Mouse (Mus musculus): ENCODE measurements at regions not wholly inside any gene's neighbourhood (a gene's known extent, or its start where the extent isn't known, plus 50 kb on each side); places are given as distances from the start of the nearest gene placed in this dataset.

DNA sequence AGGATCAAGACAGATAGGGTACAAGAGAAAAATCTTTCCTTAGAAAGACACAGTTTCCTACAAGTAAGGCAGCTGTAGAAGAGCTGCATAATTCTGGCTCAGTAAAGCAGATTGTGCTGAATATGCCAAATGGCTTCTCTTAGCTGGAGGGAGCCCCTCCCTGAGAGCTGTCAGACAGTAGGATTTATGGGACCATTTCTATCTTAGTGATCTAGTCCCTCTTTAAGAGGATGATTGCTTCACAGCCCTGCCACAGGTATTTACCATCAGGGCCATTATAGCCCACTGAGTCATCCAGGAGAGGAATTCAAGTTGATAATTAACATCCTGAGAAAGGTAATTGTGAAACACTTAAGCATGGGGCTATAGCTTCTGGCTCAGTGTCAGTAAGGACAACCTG lies 101.5 kb upstream of the Cypt1 start:
- Histone ChIP-seq H3K4me3 (no peak overlapping the region), H3K9ac (no peak overlapping the region), H3K4me2 (no peak overlapping the region), H3K36me3 (no peaks in the 10 kb centered on the region), H3K27me3 (no peaks in the 10 kb centered on the region), H3K9me3 (no peaks in the 10 kb centered on the region), H3K27ac (no peak overlapping the region), H3K4me1 (no peaks in the 10 kb centered on the region)
- no peak for ATAC-seq (ENCODE audit: insufficient number of reproducible peaks, insufficient read depth, low FRiP score, low TSS enrichment, low read depth)

- no peak for ATAC-seq (ENCODE audit: insufficient number of reproducible peaks, insufficient read depth, low FRiP score, low TSS enrichment, low read depth)
Measured at GRCm38 (mm10) chrX:16421663-16422062, 101.0 kb upstream of the Cypt1 start.

DNA sequence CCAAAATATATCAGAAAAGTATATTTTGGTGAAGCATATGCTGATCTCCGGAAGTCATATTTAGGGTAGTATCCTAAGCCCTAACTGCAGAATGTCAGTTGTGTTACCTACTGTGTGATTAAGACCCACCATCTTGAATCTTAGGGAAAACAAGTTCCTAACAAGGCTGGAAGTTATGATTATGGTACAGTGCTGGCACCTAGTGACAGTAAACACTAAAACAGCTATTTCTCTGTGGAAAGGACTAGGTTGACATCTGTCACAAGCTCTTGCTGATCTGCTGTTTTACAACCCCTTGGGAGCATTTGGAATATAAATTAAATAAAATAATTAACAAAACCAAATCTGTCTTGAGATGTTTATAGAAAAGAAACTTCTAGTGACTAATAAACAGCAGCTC lies 84.6 kb upstream of the Cypt1 start:
- H3K27ac ChIP-seq, result no peak overlapping the region
- ATAC-seq (ENCODE audit: insufficient number of reproducible peaks, insufficient read depth, low FRiP score, low TSS enrichment, low read depth), result no peak
- H3K4me2 ChIP-seq, result no peak overlapping the region
- no peaks in the 10 kb centered on the region for H3K9me3 ChIP-seq
- no peaks in the 10 kb centered on the region for H3K27me3 ChIP-seq
- no peak overlapping the region for H3K4me3 ChIP-seq
- no peaks in the 10 kb centered on the region for H3K36me3 ChIP-seq
- 96% methylated on average over 1 of the region's 1 CpGs for WGBS
- H3K4me1 ChIP-seq, result no peaks in the 10 kb centered on the region
- H3K9ac ChIP-seq, result no peak overlapping the region

More at GRCm38 (mm10) chrX:16421663-16422062, 101.0 kb upstream of the Cypt1 start:
- Histone ChIP-seq H3K9me3 (no peaks in the 10 kb centered on the region), H3K4me2 (no peak overlapping the region), H3K36me3 (no peaks in the 10 kb centered on the region), H3K9ac (no peak overlapping the region), H3K27ac (no peak overlapping the region), H3K4me1 (no peaks in the 10 kb centered on the region), H3K4me3 (no peak overlapping the region), H3K27me3 (no peaks in the 10 kb centered on the region)

DNA sequence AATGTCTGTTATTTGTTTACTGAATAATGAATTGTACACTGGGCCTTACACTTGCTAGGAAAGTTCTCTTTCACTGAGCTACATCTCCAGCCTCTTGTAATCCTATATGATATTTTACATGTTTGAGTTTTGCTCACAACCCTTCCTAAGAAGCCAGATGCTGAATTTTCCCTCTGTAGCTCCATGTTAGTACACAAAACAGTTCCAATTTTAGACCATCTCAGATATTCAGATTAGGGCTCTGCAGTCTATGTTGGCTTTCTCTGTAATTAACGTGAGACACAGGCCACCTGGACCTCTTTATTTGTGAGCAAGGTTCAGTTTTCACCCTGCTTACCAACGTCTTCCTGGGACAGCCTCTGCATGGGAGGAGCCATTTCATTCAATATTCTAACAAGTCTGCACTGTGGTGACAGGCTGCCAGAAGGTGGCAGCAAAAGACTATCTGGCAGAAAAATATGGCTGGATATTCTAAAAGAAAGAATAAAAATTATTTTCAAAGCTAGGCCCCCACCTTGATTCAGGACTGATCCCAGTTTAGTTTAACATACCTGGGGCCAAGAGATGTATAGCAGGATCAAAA lies 72.1 kb upstream of the Cypt1 start:
- Histone ChIP-seq H3K4me2 (peak overlapping the region; percentile 33; the same call in 1 of the 2 replicates), H3K27ac (no peak overlapping the region), H3K36me3 (no peaks in the 10 kb centered on the region), H3K9me3 (no peaks in the 10 kb centered on the region), H3K4me1 (no peaks in the 10 kb centered on the region), H3K27me3 (no peaks in the 10 kb centered on the region), H3K4me3 (no peak overlapping the region), H3K9ac (no peak overlapping the region)
- no peak for ATAC-seq (ENCODE audit: insufficient number of reproducible peaks, insufficient read depth, low FRiP score, low TSS enrichment, low read depth)
- WGBS, result 7% methylated on average over 2 of the region's 2 CpGs
